Mouse (Mus musculus) kidney, adult 9 months (tissue): ENCODE results near the gene Soat1.
"Not testable (repeated sequence)": the region's sequence is repeated elsewhere in the genome, so short reads cannot be mapped to it uniquely, and the experiment has no call there.

Experiments
- DNase-seq: peaks from one replicate; pipeline ENCODE4 v3.0.0; 2022

The Soat1 gene

GRCm38 (mm10) chr1:156473961-156474503 is at the start of gene Soat1:
Gene Soat1 (minus strand): TSS chr1:156474331.
- DNase-seq: peak; percentile 91

- not testable (repeated sequence) for DNase-seq
These were observed 49.7 kb upstream of the Soat1 start, which contains the start of gene Gm10031 for GRCm38 (mm10) chr1:156523842-156524241. Gene Gm10031 (plus strand): TSS chr1:156524012.

GRCm38 (mm10) chr1:156521796-156522517 is 47.8 kb upstream of the Soat1 start:
- peak; percentile 92 for DNase-seq

- no peak for DNase-seq
These were observed 46.1 kb upstream of the Soat1 start for GRCm38 (mm10) chr1:156520136-156520780.

- no peak for DNase-seq
These were observed 33.6 kb upstream of the Soat1 start for GRCm38 (mm10) chr1:156507753-156508152.

- DNase-seq: no peak
These were observed 31.8 kb upstream of the Soat1 start for GRCm38 (mm10) chr1:156505901-156506300.

- DNase-seq: no peak
These were observed 30.9 kb upstream of the Soat1 start for GRCm38 (mm10) chr1:156504945-156505523.

GRCm38 (mm10) chr1:156496910-156497309 is 22.8 kb upstream of the Soat1 start:
- DNase-seq: no peak

GRCm38 (mm10) chr1:156495025-156495424 is 20.9 kb upstream of the Soat1 start:
- DNase-seq: no peak

GRCm38 (mm10) chr1:156491226-156491796 is 17.2 kb upstream of the Soat1 start:
- no peak for DNase-seq

- DNase-seq: no peak
These were observed 13.9 kb upstream of the Soat1 start for GRCm38 (mm10) chr1:156488031-156488430.

GRCm38 (mm10) chr1:156487498-156487897 is 13.4 kb upstream of the Soat1 start:
- no peak for DNase-seq

GRCm38 (mm10) chr1:156481826-156482225 is 7.7 kb upstream of the Soat1 start:
- no peak for DNase-seq

- DNase-seq: no peak
These were observed 2.4 kb upstream of the Soat1 start for GRCm38 (mm10) chr1:156476535-156476934.

GRCm38 (mm10) chr1:156476016-156476415 is 1.9 kb upstream of the Soat1 start:
- DNase-seq: no peak

GRCm38 (mm10) chr1:156474854-156475253 is 723 bp upstream of the Soat1 start:
- DNase-seq: no peak

GRCm38 (mm10) chr1:156473003-156473402 is 1.1 kb downstream of the Soat1 start:
- DNase-seq: no peak

GRCm38 (mm10) chr1:156471955-156472354 is 2.2 kb downstream of the Soat1 start:
- DNase-seq: no peak

- no peak for DNase-seq
These were observed 3.1 kb downstream of the Soat1 start for GRCm38 (mm10) chr1:156471071-156471470.

- peak; percentile 24 for DNase-seq
These were observed 3.6 kb downstream of the Soat1 start for GRCm38 (mm10) chr1:156470557-156470956.

- DNase-seq: no peak
These were observed 5.6 kb downstream of the Soat1 start for GRCm38 (mm10) chr1:156468576-156468975.

- no peak for DNase-seq
These were observed 6.4 kb downstream of the Soat1 start for GRCm38 (mm10) chr1:156467655-156468255.

- no peak for DNase-seq
These were observed 9.2 kb downstream of the Soat1 start for GRCm38 (mm10) chr1:156464963-156465362.
